Mouse (Mus musculus): ENCODE measurements at regions not wholly inside any gene's neighbourhood (a gene's known extent, or its start where the extent isn't known, plus 50 kb on each side); places are given as distances from the start of the nearest gene placed in this dataset.

DNA sequence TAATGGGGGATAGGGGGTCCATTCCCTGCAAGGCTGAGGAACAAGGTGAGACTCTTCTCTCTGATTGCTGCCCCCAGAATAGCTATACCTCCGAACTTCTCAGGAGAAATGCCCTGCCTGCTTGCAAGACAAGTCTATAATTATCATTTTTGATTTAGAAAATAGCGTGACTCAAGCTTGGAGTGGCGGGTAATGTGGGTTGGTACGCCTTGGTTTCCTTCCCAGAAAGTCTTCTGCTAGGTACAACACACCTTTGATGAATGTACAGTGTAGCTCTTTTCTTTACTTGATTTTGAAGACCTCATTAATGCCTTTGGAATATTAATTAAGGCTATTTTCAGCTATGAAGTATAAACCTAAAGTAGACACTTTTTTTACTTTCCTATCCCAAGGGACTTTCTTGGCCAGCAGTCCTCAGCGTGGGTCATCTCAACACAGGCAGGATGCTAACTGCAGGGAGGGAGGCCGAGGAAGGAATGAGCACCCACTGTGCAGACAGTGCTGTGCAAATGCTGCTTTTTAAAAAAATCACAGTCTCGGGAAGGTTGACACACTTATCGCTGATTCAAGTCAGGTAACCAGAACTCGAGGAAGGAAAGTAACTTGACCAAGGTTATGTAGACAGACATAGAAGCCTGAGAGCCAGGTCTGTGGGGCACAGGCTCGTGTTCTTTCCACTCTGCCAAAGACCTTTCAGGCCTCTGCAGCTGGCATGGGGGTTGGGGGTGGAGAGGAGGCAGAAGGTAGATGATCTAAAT lies 2034.8 kb upstream of the Lrrc6 start:
- Histone ChIP-seq H3K4me1 (peaks cover 20% of the 10 kb centered on the region), H3K36me3 (no peaks in the 10 kb centered on the region), H3K4me2 (no peak overlapping the region), H3K4me3 (no peak overlapping the region), H3K9me3 (no peaks in the 10 kb centered on the region), H3K27ac (replicated peaks) (no peak overlapping the region), H3K9ac (no peak overlapping the region), H3K27me3 (replicated peaks) (no peaks in the 10 kb centered on the region)
- 65% methylated on average over 10 of the region's 10 CpGs for WGBS
- no peak for ATAC-seq (ENCODE audit: extremely low read depth, insufficient number of reproducible peaks, low FRiP score, low TSS enrichment)

DNA sequence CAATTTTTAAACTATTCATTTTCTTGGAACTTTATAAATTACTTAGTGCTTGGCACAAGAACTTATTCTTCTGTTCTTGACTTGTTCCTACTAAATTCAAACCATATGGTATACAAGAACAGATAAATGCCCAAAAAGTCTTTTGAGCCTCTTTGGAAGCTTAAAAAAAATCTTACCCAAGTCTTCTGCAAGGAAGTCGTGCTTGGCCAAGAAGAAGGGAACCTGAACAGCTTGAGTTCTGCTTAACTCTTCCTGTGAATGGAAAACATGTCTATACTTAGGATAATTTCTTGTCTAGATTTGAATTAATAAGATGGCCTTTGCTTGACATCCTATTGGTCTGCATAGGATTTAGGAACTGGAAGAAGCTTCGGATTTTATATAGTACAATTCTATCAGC lies 2020.0 kb upstream of the Lrrc6 start:
- Histone ChIP-seq H3K27ac (replicated peaks) (no peak overlapping the region), H3K27me3 (replicated peaks) (no peaks in the 10 kb centered on the region), H3K4me1 (peaks cover 21% of the 10 kb centered on the region), H3K36me3 (no peaks in the 10 kb centered on the region), H3K9ac (no peak overlapping the region), H3K4me2 (no peak overlapping the region), H3K9me3 (no peaks in the 10 kb centered on the region), H3K4me3 (no peak overlapping the region)
- WGBS, result 56% methylated on average over 2 of the region's 2 CpGs
- ATAC-seq (ENCODE audit: extremely low read depth, insufficient number of reproducible peaks, low FRiP score, low TSS enrichment), result no peak

DNA sequence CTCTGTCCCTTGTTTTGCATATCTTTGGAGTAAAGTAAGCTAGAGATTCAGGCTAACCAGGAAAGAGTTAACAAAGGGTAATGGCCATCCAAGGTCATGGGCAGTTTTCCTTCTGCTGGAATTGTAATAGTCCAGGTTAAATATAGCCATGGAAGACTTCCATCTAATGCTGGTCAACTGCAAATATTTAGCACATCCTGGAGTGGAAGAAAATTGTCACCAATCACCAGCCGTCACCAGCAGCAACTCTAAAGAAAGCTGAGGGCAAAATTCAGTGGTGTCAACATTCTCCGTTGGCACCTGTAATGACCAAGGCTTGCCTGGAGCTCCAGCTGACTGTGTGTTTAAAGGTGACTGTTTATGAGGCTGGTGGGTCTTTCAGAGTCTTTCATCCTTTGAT lies 2011.7 kb upstream of the Lrrc6 start:
- Histone ChIP-seq H3K4me2 (peak overlapping the region; percentile 20; the same call in 1 of the 2 replicates), H3K27me3 (replicated peaks) (no peaks in the 10 kb centered on the region), H3K9ac (no peak overlapping the region), H3K4me3 (no peak overlapping the region), H3K27ac (replicated peaks) (peak overlapping the region; percentile 68), H3K4me1 (peaks cover 15% of the 10 kb centered on the region), H3K9me3 (no peaks in the 10 kb centered on the region), H3K36me3 (no peaks in the 10 kb centered on the region)
- WGBS, result 43% methylated on average over 2 of the region's 2 CpGs
- no peak for ATAC-seq (ENCODE audit: extremely low read depth, insufficient number of reproducible peaks, low FRiP score, low TSS enrichment)

DNA sequence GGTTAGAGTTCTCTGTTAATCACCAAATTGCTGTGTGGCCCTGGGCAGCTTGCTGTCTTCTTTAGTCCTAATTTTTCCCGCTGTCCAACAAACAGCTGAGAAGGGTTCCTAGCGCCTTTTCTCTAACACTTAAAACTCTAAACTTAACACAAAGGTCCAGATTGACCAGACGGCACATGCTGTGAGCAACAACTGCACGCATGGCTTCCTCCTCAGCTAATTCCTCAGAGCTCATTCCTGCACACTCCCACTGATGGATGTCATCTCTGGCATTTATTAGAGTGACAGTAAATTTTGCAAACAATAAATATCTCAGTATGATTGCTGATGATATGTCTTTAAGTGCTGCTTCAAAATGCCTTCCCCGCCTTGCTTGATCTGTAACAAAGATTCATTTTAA lies 2007.5 kb upstream of the Lrrc6 start:
- H3K9ac ChIP-seq, result no peak overlapping the region
- no peaks in the 10 kb centered on the region for H3K27me3 ChIP-seq (replicated peaks)
- peaks cover 15% of the 10 kb centered on the region for H3K4me1 ChIP-seq
- no peak overlapping the region for H3K4me3 ChIP-seq
- H3K9me3 ChIP-seq, result no peaks in the 10 kb centered on the region
- H3K36me3 ChIP-seq, result no peaks in the 10 kb centered on the region
- H3K4me2 ChIP-seq, result no peak overlapping the region
- WGBS, result 78% methylated on average over 5 of the region's 5 CpGs
- no peak for ATAC-seq (ENCODE audit: extremely low read depth, insufficient number of reproducible peaks, low FRiP score, low TSS enrichment)
- H3K27ac ChIP-seq (replicated peaks), result no peak overlapping the region

DNA sequence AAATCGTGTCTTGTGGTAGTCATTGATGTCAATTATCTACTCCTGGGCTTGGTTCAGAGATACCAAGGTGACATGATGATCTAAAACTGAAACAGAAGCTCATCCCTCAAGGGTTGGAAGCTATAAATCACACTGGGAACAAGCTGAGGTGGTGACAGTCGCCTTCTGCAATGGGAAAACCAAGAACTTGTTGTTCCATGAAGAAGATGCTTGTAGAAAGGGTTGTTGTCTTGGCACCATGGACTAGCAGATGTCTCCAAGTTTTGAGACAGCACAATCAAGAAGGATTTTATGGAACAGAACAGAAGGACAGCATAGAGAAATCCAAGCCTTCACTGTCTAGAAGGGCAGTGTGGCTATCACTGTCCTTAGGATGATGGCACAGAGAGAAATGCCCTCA lies 2005.4 kb upstream of the Lrrc6 start:
- Histone ChIP-seq H3K4me2 (no peak overlapping the region), H3K4me1 (no peaks in the 10 kb centered on the region), H3K27ac (replicated peaks) (no peak overlapping the region), H3K4me3 (no peak overlapping the region), H3K36me3 (no peaks in the 10 kb centered on the region), H3K9ac (no peak overlapping the region), H3K27me3 (replicated peaks) (no peaks in the 10 kb centered on the region), H3K9me3 (no peaks in the 10 kb centered on the region)
- no peak for ATAC-seq (ENCODE audit: extremely low read depth, insufficient number of reproducible peaks, low FRiP score, low TSS enrichment)
- 57% methylated on average over 2 of the region's 2 CpGs for WGBS

DNA sequence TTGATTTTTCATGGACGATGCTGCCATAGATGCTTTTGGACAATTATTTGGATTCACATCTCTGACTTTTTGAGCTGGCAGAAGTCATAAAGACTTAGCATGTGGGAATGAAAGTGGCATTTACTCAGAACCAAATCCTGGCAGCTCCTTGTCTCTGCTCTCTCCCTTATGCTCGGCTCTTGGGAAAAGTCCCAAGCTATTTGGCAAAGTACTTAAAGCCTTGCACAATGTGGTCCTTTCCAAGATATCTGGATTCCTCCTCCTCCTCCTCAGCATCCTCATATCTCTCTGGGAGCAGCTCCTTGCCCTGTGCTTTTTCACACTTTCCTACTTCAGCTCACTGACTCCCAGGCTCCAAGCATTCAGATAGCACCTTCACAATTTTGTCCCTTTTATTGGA lies 1995.7 kb upstream of the Lrrc6 start:
- Histone ChIP-seq H3K4me1 (no peaks in the 10 kb centered on the region), H3K27me3 (replicated peaks) (no peaks in the 10 kb centered on the region), H3K4me2 (no peak overlapping the region), H3K27ac (replicated peaks) (no peak overlapping the region), H3K9me3 (no peaks in the 10 kb centered on the region), H3K36me3 (no peaks in the 10 kb centered on the region), H3K9ac (no peak overlapping the region), H3K4me3 (no peak overlapping the region)
- 72% methylated on average over 2 of the region's 2 CpGs for WGBS
- no peak for ATAC-seq (ENCODE audit: extremely low read depth, insufficient number of reproducible peaks, low FRiP score, low TSS enrichment)

DNA sequence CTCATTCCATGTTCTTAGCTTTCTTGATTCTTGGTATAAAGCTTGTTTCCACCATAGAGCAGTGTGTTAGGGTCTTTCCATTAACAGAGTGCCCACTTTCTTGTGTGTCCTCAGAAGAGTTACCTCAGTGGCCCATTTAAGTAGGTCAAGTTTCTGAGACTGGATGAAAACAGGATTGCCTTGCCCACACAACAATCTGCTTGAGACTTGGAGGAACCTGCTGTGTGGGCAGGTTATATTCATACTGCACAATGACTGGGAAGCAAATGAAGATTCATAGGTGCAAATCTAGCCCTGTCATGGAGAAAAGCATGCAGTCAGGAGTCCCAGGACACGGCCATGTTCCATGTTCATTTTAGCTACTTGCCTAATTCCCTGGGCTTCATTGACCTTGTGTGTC lies 1984.1 kb upstream of the Lrrc6 start:
- Histone ChIP-seq H3K27ac (replicated peaks) (no peak overlapping the region), H3K9me3 (no peaks in the 10 kb centered on the region), H3K4me2 (no peak overlapping the region), H3K4me3 (no peak overlapping the region), H3K36me3 (no peaks in the 10 kb centered on the region), H3K4me1 (no peaks in the 10 kb centered on the region), H3K27me3 (replicated peaks) (no peaks in the 10 kb centered on the region), H3K9ac (no peak overlapping the region)
- WGBS, result 83% methylated on average over 1 of the region's 1 CpGs
- ATAC-seq (ENCODE audit: extremely low read depth, insufficient number of reproducible peaks, low FRiP score, low TSS enrichment), result no peak

DNA sequence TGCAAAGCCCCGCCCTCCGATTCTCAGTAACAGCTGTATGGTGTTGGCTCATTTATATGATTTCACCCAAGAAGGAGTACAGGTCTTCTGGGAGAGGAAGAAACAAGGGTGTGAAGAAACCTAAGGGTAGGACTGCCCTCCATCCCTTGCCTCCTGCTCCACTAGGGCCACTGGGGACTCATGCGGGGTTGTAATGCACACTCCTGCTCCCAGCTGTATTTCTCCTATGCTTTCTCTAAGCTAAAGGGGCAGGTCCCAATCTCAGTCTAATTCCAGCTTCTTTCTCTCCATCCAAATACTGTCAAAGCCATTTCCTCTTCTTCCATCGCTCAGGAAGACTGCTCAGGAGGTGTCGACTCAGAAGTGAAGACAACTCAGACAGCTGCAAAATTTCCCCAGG lies 1977.0 kb upstream of the Lrrc6 start:
- Histone ChIP-seq H3K4me1 (0 out of 2 replicates have a peak, but pooled peaks cover 6% of the 10 kb centered on the region), H3K27ac (replicated peaks) (no peak overlapping the region), H3K4me3 (no peak overlapping the region), H3K36me3 (no peaks in the 10 kb centered on the region), H3K27me3 (replicated peaks) (no peaks in the 10 kb centered on the region), H3K9me3 (no peaks in the 10 kb centered on the region), H3K4me2 (no peak overlapping the region), H3K9ac (no peak overlapping the region)
- no peak for ATAC-seq (ENCODE audit: extremely low read depth, insufficient number of reproducible peaks, low FRiP score, low TSS enrichment)
- WGBS, result 44% methylated on average over 5 of the region's 5 CpGs

DNA sequence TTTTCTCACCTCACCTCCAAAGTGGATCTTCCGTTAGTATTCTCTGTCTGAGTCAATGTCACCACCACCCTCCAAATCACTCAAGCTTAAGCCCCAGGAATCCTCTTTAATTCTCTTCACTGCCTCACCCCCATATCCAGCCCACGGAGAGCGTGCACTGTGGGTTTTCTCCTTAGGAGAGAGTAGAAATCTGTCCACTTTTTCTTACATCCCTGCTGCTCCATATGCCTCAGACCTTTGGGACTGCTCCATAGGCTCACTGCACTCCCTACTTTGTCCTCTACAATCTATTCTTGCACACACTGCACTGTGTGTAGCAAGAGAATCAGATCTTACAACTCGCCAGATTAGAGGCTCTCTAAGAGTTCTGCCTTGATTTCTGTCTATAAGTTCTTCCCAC lies 1971.2 kb upstream of the Lrrc6 start:
- Histone ChIP-seq H3K27ac (replicated peaks) (no peak overlapping the region), H3K9me3 (no peaks in the 10 kb centered on the region), H3K27me3 (replicated peaks) (0 out of 2 replicates have a peak, but pooled peaks cover 3% of the 10 kb centered on the region), H3K9ac (no peak overlapping the region), H3K36me3 (no peaks in the 10 kb centered on the region), H3K4me1 (no peaks in the 10 kb centered on the region), H3K4me3 (no peak overlapping the region), H3K4me2 (no peak overlapping the region)
- no peak for ATAC-seq (ENCODE audit: extremely low read depth, insufficient number of reproducible peaks, low FRiP score, low TSS enrichment)
- WGBS, result 81% methylated on average over 4 of the region's 4 CpGs

DNA sequence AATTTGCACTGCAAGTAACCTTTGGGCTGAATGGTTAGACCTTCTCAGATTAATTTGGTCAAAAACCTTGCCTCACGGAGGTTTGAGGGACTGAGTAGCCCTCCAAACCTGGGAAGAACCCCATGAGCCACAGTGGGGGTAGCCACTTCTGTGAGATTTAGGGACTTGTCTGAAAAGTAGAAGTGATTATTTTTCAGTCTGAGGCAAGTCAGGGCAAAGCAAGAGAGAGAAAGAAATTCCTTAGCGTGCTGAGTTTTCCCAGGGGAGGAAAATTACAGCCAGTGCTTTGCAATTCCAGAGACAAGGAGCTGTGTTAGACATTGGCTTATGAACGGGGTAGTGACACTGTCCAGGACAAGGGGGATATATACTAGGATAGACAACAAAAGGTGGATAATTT lies 1962.1 kb upstream of the Lrrc6 start:
- ATAC-seq (ENCODE audit: extremely low read depth, insufficient number of reproducible peaks, low FRiP score, low TSS enrichment), result no peak
- H3K27ac ChIP-seq (replicated peaks), result no peak overlapping the region
- no peaks in the 10 kb centered on the region for H3K9me3 ChIP-seq
- H3K36me3 ChIP-seq, result no peaks in the 10 kb centered on the region
- no peaks in the 10 kb centered on the region for H3K27me3 ChIP-seq (replicated peaks)
- 40% methylated on average over 3 of the region's 3 CpGs for WGBS
- no peak overlapping the region for H3K9ac ChIP-seq
- peaks cover 16% of the 10 kb centered on the region for H3K4me1 ChIP-seq
- no peak overlapping the region for H3K4me2 ChIP-seq
- no peak overlapping the region for H3K4me3 ChIP-seq

DNA sequence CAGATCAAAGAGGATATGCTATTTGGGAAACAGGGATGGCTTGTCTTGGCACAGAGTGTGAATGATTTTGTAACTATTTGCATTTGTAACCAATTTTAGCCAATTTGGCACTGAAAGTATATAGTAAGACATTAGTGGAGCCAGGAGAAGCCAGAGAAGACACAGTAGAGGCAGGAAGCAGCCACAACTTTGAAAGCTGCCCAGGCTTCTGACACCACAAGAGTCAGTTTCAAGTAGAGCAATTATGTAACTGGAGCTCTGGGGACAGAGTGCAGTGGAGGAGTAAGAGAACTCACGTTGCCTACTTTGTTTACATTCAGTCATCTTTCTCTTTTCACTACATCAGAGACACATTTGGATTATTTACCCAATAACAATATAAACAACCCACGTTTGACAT lies 1956.5 kb upstream of the Lrrc6 start:
- Histone ChIP-seq H3K4me1 (peaks cover 6% of the 10 kb centered on the region), H3K9me3 (no peaks in the 10 kb centered on the region), H3K4me2 (no peak overlapping the region), H3K36me3 (no peaks in the 10 kb centered on the region), H3K4me3 (no peak overlapping the region), H3K27ac (replicated peaks) (no peak overlapping the region), H3K27me3 (replicated peaks) (no peaks in the 10 kb centered on the region), H3K9ac (no peak overlapping the region)
- WGBS, result 45% methylated on average over 2 of the region's 2 CpGs
- ATAC-seq (ENCODE audit: extremely low read depth, insufficient number of reproducible peaks, low FRiP score, low TSS enrichment), result no peak

DNA sequence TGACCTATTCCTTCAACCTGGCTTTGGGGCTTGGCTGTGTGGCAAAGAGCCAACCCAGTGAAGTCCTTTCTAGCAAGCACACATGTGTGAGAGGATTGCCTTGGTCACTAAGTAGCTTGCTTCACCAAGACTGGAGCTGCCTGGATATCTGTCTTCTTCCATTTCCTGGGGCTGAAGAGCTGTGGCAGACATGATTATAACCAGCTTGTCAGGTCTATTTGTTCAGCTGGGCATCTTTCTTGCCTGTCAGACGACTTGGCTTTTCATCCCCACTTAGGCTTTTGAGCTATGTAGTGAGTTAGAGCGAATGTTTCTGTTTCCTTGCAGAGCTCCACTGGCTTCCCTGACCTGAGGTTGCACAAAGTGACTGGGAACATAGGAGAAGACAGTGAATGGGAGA lies 1951.3 kb upstream of the Lrrc6 start:
- 34% methylated on average over 2 of the region's 2 CpGs for WGBS
- Histone ChIP-seq H3K9ac (no peak overlapping the region), H3K9me3 (no peaks in the 10 kb centered on the region), H3K36me3 (no peaks in the 10 kb centered on the region), H3K4me3 (no peak overlapping the region), H3K27me3 (replicated peaks) (no peaks in the 10 kb centered on the region), H3K4me2 (no peak overlapping the region), H3K4me1 (peaks cover 4% of the 10 kb centered on the region; the same call in 1 of the 2 replicates), H3K27ac (replicated peaks) (no peak overlapping the region)
- no peak for ATAC-seq (ENCODE audit: extremely low read depth, insufficient number of reproducible peaks, low FRiP score, low TSS enrichment)
